Mouse (Mus musculus): ENCODE measurements around the gene Dbf4. TPM values are rescaled to one million over a fixed set of nuclear protein-coding genes. Genes with fewer than 3 reads are reported as not detected.

Dbf4 gene
- polyA plus RNA-seq, 1 experiment, result 2.4 TPM

GRCm38 (mm10) chr5:8417443-8417842 is 5.1 kb downstream of the Dbf4 start:
- H3K4me1 ChIP-seq (ENCODE audit: control insufficient read depth, insufficient read depth, low read length), result no peaks in the 10 kb centered on the region
- no peak overlapping the region for H3K27ac ChIP-seq (ENCODE audit: insufficient read depth, low read length)
- TF ChIP-seq POLR2A (IDR thresholded peaks at IDR 0.05; ENCODE audit: extremely low read depth, insufficient read depth, low read length), result no peak

GRCm38 (mm10) chr5:8416683-8417413 is 5.7 kb downstream of the Dbf4 start:
- no peaks in the 10 kb centered on the region for H3K4me1 ChIP-seq (ENCODE audit: control insufficient read depth, insufficient read depth, low read length)
- no peak overlapping the region for H3K27ac ChIP-seq (ENCODE audit: insufficient read depth, low read length)
- TF ChIP-seq POLR2A (IDR thresholded peaks at IDR 0.05; ENCODE audit: extremely low read depth, insufficient read depth, low read length) (no peak), CTCF (IDR thresholded peaks at IDR 0.05; ENCODE audit: extremely low read depth, insufficient read depth, low read length) (no peak)
- H3K4me3 ChIP-seq (ENCODE audit: insufficient read depth, low read length), result no peak overlapping the region

More at GRCm38 (mm10) chr5:8417443-8417842, 5.1 kb downstream of the Dbf4 start:
- no peak overlapping the region for H3K4me3 ChIP-seq (ENCODE audit: insufficient read depth, low read length)

- Histone ChIP-seq H3K4me3 (ENCODE audit: insufficient read depth, low read length) (no peak overlapping the region), H3K27ac (ENCODE audit: insufficient read depth, low read length) (no peak overlapping the region), H3K4me1 (ENCODE audit: control insufficient read depth, insufficient read depth, low read length) (no peaks in the 10 kb centered on the region)
- TF ChIP-seq POLR2A (IDR thresholded peaks at IDR 0.05; ENCODE audit: extremely low read depth, insufficient read depth, low read length) (no peak), CTCF (IDR thresholded peaks at IDR 0.05; ENCODE audit: extremely low read depth, insufficient read depth, low read length) (no peak)
Measured at GRCm38 (mm10) chr5:8408746-8409145, 13.8 kb downstream of the Dbf4 start.

- TF ChIP-seq CTCF (IDR thresholded peaks at IDR 0.05; ENCODE audit: extremely low read depth, insufficient read depth, low read length) (no peak), POLR2A (IDR thresholded peaks at IDR 0.05; ENCODE audit: extremely low read depth, insufficient read depth, low read length) (no peak)
- H3K27ac ChIP-seq (ENCODE audit: insufficient read depth, low read length), result no peak overlapping the region
Measured at GRCm38 (mm10) chr5:8397587-8398249, 24.8 kb downstream of the Dbf4 start.

GRCm38 (mm10) chr5:8393891-8394583 is 28.5 kb downstream of the Dbf4 start:
- no peak overlapping the region for H3K27ac ChIP-seq (ENCODE audit: insufficient read depth, low read length)
- H3K4me3 ChIP-seq (ENCODE audit: insufficient read depth, low read length), result no peak overlapping the region
- TF ChIP-seq CTCF (IDR thresholded peaks at IDR 0.05; ENCODE audit: extremely low read depth, insufficient read depth, low read length) (no peak), POLR2A (IDR thresholded peaks at IDR 0.05; ENCODE audit: extremely low read depth, insufficient read depth, low read length) (no peak)
- H3K4me1 ChIP-seq (ENCODE audit: control insufficient read depth, insufficient read depth, low read length), result no peaks in the 10 kb centered on the region

More at GRCm38 (mm10) chr5:8397587-8398249, 24.8 kb downstream of the Dbf4 start:
- Histone ChIP-seq H3K4me3 (ENCODE audit: insufficient read depth, low read length) (no peak overlapping the region), H3K4me1 (ENCODE audit: control insufficient read depth, insufficient read depth, low read length) (no peaks in the 10 kb centered on the region)

- no peak overlapping the region for H3K27ac ChIP-seq (ENCODE audit: insufficient read depth, low read length)
- no peak overlapping the region for H3K4me3 ChIP-seq (ENCODE audit: insufficient read depth, low read length)
- H3K4me1 ChIP-seq (ENCODE audit: control insufficient read depth, insufficient read depth, low read length), result no peaks in the 10 kb centered on the region
- TF ChIP-seq CTCF (IDR thresholded peaks at IDR 0.05; ENCODE audit: extremely low read depth, insufficient read depth, low read length) (no peak), POLR2A (IDR thresholded peaks at IDR 0.05; ENCODE audit: extremely low read depth, insufficient read depth, low read length) (no peak)
Measured at GRCm38 (mm10) chr5:8374297-8374906, 48.1 kb downstream of the Dbf4 start.

GRCm38 (mm10) chr5:8373415-8373814 is 49.1 kb downstream of the Dbf4 start:
- Histone ChIP-seq H3K4me1 (ENCODE audit: control insufficient read depth, insufficient read depth, low read length) (no peaks in the 10 kb centered on the region), H3K4me3 (ENCODE audit: insufficient read depth, low read length) (no peak overlapping the region), H3K27ac (ENCODE audit: insufficient read depth, low read length) (no peak overlapping the region)
- TF ChIP-seq POLR2A (IDR thresholded peaks at IDR 0.05; ENCODE audit: extremely low read depth, insufficient read depth, low read length), result no peak
- TF ChIP-seq CTCF (IDR thresholded peaks at IDR 0.05; ENCODE audit: extremely low read depth, insufficient read depth, low read length), result no peak

- TF ChIP-seq CTCF (IDR thresholded peaks at IDR 0.05; ENCODE audit: extremely low read depth, insufficient read depth, low read length) (no peak), POLR2A (IDR thresholded peaks at IDR 0.05; ENCODE audit: extremely low read depth, insufficient read depth, low read length) (no peak)
- Histone ChIP-seq H3K4me1 (ENCODE audit: control insufficient read depth, insufficient read depth, low read length) (peaks cover 6% of the 10 kb centered on the region), H3K27ac (ENCODE audit: insufficient read depth, low read length) (no peak overlapping the region), H3K4me3 (ENCODE audit: insufficient read depth, low read length) (no peak overlapping the region)
Measured at GRCm38 (mm10) chr5:8368781-8369180, 53.7 kb downstream of the Dbf4 start.

GRCm38 (mm10) chr5:8368328-8368692 is 54.2 kb downstream of the Dbf4 start:
- Histone ChIP-seq H3K4me1 (ENCODE audit: control insufficient read depth, insufficient read depth, low read length) (peaks cover 6% of the 10 kb centered on the region), H3K4me3 (ENCODE audit: insufficient read depth, low read length) (peak overlapping the region; percentile 79; the same call in 1 of the 2 replicates), H3K27ac (ENCODE audit: insufficient read depth, low read length) (no peak overlapping the region)
- TF ChIP-seq CTCF (IDR thresholded peaks at IDR 0.05; ENCODE audit: extremely low read depth, insufficient read depth, low read length) (no peak), POLR2A (IDR thresholded peaks at IDR 0.05; ENCODE audit: extremely low read depth, insufficient read depth, low read length) (no peak)

Data from cortical plate, adult 2 months (tissue).